Mouse (Mus musculus): ENCODE data around the gene A4galt. TPM values are rescaled to one million over a fixed set of nuclear protein-coding genes. Genes with fewer than 3 reads are reported as not detected.

A4galt gene
- total and polyA plus RNA-seq, 2 experiments from 2014 or later, result 5.1 to 7.9 TPM

DNA sequence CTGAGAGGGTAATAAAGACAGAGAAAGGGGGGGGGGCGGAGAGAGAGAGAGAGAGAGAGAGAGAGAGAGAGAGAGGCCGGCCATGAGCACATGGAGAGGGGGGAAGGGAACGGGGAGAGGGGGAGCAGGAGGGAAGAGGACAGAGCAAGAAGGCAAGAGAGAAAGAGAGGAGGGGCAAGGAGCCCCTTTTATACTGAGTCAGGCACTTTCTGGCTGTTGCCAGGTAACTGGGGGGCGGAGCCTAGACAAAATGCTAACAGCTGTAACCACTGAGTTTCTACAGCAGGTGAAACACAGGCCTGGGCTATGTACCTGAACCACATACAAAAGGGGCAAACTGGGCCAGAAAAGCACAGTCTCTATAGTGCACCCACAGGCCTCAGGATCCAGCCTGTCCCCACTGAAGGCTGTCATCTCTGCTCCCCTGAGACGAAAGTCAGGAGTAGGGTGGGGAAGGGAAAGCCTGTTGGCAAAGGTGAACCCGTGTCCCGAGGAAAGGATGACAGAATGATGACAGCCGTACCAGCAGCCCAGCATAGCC, 45.3 kb upstream of the A4galt start:
- ATAC-seq (ENCODE audit: low FRiP score), result peak; percentile 69; the same call in 1 of the 2 replicates
- Histone ChIP-seq H3K36me3 (ENCODE audit: insufficient read depth, low read length) (peaks cover 12% of the 10 kb centered on the region), H3K27me3 (ENCODE audit: insufficient read depth, low read length) (no peaks in the 10 kb centered on the region), H3K27ac (ENCODE audit: low read depth, low read length) (no peak overlapping the region), H3K9me3 (ENCODE audit: low read length) (no peaks in the 10 kb centered on the region), H3K4me1 (ENCODE audit: insufficient read depth, low read length) (no peaks in the 10 kb centered on the region), H3K4me2 (ENCODE audit: low read depth, low read length, poor library complexity, severe bottlenecking) (no peak overlapping the region), H3K4me3 (ENCODE audit: low read depth, low read length) (no peak overlapping the region), H3K9ac (replicated peaks; ENCODE audit: low read length, poor library complexity, severe bottlenecking) (no peak overlapping the region)
- no peak for TF ChIP-seq CTCF (IDR thresholded peaks at IDR 0.05)
- DNase-seq (ENCODE audit: low spot score), result peak; percentile 41
- 67% methylated on average over 5 of the region's 8 CpGs for WGBS

DNA sequence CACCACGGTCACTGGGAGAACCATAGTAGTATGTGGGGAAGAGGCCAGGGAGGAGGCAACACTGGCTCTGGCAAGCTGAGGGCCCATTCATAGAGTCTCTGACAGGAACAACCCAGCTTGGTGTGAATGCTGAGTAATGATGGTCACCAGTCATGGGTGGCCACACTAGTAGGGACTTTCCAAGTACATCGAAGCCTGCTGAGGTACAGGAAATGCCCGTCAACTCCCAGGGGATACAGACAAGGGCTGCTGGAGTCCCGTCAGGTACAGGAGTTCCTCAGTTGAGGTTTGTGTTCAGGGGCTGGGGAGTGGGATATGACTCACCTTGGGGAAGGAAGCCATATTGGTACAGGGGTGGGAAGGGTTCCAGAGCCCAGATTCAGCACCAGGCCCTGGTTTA, 44.5 kb upstream of the A4galt start:
- Histone ChIP-seq H3K9me3 (ENCODE audit: low read length) (no peaks in the 10 kb centered on the region), H3K27ac (ENCODE audit: low read depth, low read length) (no peak overlapping the region), H3K4me2 (ENCODE audit: low read depth, low read length, poor library complexity, severe bottlenecking) (no peak overlapping the region), H3K4me1 (ENCODE audit: insufficient read depth, low read length) (no peaks in the 10 kb centered on the region), H3K4me3 (ENCODE audit: low read depth, low read length) (no peak overlapping the region), H3K36me3 (ENCODE audit: insufficient read depth, low read length) (peaks cover 12% of the 10 kb centered on the region; the same call in 1 of the 2 replicates), H3K9ac (replicated peaks; ENCODE audit: low read length, poor library complexity, severe bottlenecking) (no peak overlapping the region), H3K27me3 (ENCODE audit: insufficient read depth, low read length) (no peaks in the 10 kb centered on the region)
- ATAC-seq (ENCODE audit: low FRiP score) (no peak), DNase-seq (ENCODE audit: low spot score) (no peak)
- TF ChIP-seq CTCF (IDR thresholded peaks at IDR 0.05), result no peak
- WGBS, result 91% methylated on average over 4 of the region's 4 CpGs

DNA sequence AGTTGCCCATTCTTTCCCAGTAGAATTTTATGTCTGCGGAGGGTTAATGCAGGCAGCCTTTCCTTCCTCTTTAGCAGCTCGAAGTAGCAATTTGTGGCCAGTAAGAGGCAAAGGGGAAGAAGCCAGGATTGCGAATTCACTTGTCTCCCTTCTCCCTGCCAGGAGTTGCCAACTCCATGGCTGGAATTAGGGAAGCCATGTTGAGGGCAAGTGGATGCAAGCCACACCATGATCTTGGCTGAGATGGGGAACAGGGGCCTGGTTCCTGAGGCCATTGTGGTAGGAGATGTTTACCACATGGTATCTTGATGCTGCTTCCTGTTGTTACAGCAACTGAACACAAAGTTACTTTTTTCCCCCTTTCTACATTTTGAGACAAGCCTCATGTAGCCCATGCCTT, 43.4 kb upstream of the A4galt start:
- Histone ChIP-seq H3K9me3 (ENCODE audit: low read length) (no peaks in the 10 kb centered on the region), H3K27ac (ENCODE audit: low read depth, low read length) (no peak overlapping the region), H3K27me3 (ENCODE audit: insufficient read depth, low read length) (no peaks in the 10 kb centered on the region), H3K9ac (replicated peaks; ENCODE audit: low read length, poor library complexity, severe bottlenecking) (no peak overlapping the region), H3K4me2 (ENCODE audit: low read depth, low read length, poor library complexity, severe bottlenecking) (no peak overlapping the region), H3K4me1 (ENCODE audit: insufficient read depth, low read length) (no peaks in the 10 kb centered on the region), H3K36me3 (ENCODE audit: insufficient read depth, low read length) (0 out of 2 replicates have a peak, but pooled peaks cover 2% of the 10 kb centered on the region), H3K4me3 (ENCODE audit: low read depth, low read length) (no peak overlapping the region)
- 85% methylated on average over 3 of the region's 3 CpGs for WGBS
- TF ChIP-seq CTCF (IDR thresholded peaks at IDR 0.05), result no peak
- ATAC-seq (ENCODE audit: low FRiP score), result no peak
- no peak for DNase-seq (ENCODE audit: low spot score)

DNA sequence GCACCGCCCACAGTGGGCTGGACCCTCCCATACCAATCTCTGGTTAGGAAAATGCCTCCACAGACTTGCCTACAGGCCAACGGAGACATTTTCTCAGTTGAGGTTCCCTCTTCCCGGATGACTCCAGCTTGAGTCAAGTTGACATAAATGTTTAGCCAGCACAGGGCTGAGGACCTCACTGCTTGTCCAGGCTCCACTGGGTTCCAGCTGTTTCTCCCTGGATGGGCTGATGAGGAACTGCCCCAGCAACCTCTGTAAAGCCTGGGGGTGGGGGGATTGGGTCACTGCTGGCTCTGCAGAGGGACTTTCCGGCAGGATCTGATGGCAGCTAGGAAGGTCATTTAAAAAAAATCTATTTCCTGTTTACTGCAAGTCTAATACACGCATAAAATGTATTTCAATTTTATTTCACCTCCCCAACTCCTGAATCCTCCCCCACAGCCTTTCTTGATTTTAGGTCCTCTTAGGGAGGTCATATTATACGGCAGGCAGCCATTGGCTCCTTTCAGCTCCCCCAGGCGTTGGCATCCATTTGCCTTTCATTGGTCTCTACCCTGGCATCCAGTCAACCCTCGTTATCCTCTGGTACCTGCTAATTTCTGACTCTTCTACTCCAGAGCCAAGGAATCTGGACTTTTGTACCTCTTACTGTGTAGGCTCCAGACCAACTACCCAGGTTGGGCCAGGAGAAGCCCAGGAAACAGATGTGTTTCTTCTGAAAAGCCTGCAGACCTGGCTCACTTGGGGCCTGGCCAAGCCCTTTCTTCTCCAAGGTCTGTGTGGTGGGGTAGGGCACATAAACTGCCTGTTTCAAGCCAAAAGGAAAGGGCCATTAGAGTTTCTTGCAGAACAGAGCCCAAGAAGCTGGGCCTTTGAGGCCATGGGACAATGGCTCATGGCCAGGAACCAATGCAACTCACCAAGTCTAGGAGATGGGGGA, 42.4 kb upstream of the A4galt start:
- TF ChIP-seq CTCF (IDR thresholded peaks at IDR 0.05), result no peak
- Histone ChIP-seq H3K4me3 (ENCODE audit: low read depth, low read length) (no peak overlapping the region), H3K36me3 (ENCODE audit: insufficient read depth, low read length) (no peaks in the 10 kb centered on the region), H3K9ac (replicated peaks; ENCODE audit: low read length, poor library complexity, severe bottlenecking) (no peak overlapping the region), H3K9me3 (ENCODE audit: low read length) (no peaks in the 10 kb centered on the region), H3K27ac (ENCODE audit: low read depth, low read length) (no peak overlapping the region), H3K4me1 (ENCODE audit: insufficient read depth, low read length) (no peaks in the 10 kb centered on the region), H3K4me2 (ENCODE audit: low read depth, low read length, poor library complexity, severe bottlenecking) (no peak overlapping the region), H3K27me3 (ENCODE audit: insufficient read depth, low read length) (no peaks in the 10 kb centered on the region)
- 82% methylated on average over 8 of the region's 8 CpGs for WGBS
- DNase-seq (ENCODE audit: low spot score) (peak; percentile 27), ATAC-seq (ENCODE audit: low FRiP score) (no peak)

DNA sequence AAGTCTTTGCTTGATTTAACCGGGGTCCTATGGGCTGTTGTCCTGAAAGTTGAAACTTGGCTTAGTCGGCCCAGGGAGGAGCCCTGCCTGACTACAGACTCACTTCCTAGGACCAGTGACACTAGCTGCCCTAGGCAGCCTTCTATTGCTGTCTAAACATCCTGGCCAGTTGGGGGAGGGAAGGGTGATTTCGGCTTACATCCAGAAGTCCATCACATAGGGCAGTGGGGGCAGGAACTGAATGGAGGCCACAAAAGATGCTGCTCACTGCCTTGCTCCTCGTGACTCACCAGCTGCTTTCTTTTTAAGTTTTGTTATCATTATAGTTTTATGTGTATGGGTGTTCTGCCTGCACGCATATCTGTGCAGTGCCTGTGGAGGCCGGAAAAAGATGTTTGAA, 41.6 kb upstream of the A4galt start:
- no peak overlapping the region for H3K4me2 ChIP-seq (ENCODE audit: low read depth, low read length, poor library complexity, severe bottlenecking)
- WGBS, result 79% methylated on average over 6 of the region's 6 CpGs

More for the DNA sequence above, 41.6 kb upstream of the A4galt start:
- ATAC-seq (ENCODE audit: low FRiP score), result no peak
- no peak overlapping the region for H3K27ac ChIP-seq (ENCODE audit: low read depth, low read length)
- H3K36me3 ChIP-seq (ENCODE audit: insufficient read depth, low read length), result no peaks in the 10 kb centered on the region
- no peak for TF ChIP-seq CTCF (IDR thresholded peaks at IDR 0.05)
- no peaks in the 10 kb centered on the region for H3K9me3 ChIP-seq (ENCODE audit: low read length)
- H3K4me1 ChIP-seq (ENCODE audit: insufficient read depth, low read length), result no peaks in the 10 kb centered on the region
- DNase-seq (ENCODE audit: low spot score), result no peak
- no peaks in the 10 kb centered on the region for H3K27me3 ChIP-seq (ENCODE audit: insufficient read depth, low read length)
- H3K4me3 ChIP-seq (ENCODE audit: low read depth, low read length), result no peak overlapping the region
- no peak overlapping the region for H3K9ac ChIP-seq (replicated peaks; ENCODE audit: low read length, poor library complexity, severe bottlenecking)

Data from midbrain, postnatal 0 days (tissue).